Mouse (Mus musculus): ENCODE measurements around the gene Ppfia1.

Ppfia1 gene

DNA sequence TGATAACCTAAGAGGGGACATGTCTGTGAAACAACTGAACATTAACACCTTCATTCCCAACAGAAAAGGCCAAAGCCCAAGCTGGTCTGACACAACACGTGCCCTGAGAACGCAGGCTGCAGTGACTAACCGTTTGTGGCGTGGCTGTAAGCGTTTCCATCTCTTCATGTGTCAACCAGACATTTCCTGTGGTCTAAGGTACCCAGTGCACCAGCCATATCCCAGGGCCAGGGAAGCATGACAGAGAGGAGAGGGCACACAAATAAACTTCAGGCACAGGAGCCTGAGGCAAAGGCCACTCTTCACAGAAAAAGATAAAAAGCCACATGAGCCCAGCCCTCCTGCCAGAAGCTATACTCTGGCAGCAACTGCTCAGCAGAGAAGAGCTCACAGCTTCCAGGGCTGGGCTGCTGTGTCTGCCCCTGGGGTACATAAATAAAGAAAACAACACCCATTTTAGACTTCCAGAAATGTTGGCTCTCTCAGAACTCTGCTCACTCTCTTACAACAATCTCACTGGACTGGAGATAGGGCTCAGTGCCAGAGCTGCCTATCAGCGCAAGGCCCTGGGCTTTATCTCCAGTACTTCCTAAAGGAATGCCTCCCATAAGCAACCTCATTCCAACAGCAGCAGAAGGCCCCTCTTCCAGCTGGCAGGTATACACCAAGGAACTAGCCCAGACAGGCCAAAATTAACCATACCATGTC lies 64.3 kb downstream of the Ppfia1 start:
- no peak for DNase-seq (ENCODE audit: low read depth)

DNA sequence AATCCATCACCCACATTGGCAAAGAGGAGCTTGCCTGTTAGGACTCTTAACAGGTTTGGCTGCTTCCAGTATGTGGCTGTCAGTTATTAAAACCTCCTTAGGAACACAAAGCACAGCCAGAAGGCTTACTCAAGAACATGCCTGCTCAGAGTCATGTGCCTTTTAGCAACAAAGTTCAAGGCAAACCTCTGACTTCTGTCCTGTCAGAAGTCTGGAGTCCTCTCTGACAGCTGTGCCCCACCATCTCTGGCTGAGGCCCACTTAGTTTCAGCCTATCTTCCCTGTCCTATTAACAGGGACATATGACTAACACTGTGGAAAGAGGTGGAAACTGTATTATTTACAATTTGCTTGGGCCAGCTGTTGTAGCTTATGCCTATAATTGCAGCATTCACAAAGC lies 73.2 kb downstream of the Ppfia1 start:
- DNase-seq (ENCODE audit: low read depth): no peak

- DNase-seq (ENCODE audit: low read depth): no peak
These were observed 74.0 kb downstream of the Ppfia1 start for GRCm38 (mm10) chr7:144479569-144479968.

GRCm38 (mm10) chr7:144475741-144476140 lies 77.8 kb downstream of the Ppfia1 start:
- DNase-seq (ENCODE audit: low read depth): no peak

GRCm38 (mm10) chr7:144473486-144473885 lies 80.0 kb downstream of the Ppfia1 start:
- no peak for DNase-seq (ENCODE audit: low read depth)

DNA sequence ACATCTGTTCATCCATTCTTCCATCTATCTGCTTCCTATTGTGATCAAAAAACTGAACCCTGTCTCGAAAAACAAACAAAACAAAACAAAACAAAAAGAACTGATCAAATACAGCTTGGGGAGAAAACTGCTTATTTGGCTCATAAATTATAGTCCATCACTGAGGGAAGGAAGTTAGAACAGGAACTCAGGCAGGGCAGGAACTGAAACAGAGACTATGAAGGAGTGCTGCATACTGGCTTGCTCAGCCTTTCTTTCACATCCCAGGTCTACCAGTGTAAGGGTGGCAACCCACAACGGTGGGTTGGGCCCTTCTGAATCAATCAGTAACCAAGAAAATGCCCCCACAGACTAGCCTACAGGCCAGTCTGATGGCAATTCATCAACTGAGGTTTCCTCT lies 82.4 kb downstream of the Ppfia1 start:
- DNase-seq (ENCODE audit: low read depth): no peak

DNA sequence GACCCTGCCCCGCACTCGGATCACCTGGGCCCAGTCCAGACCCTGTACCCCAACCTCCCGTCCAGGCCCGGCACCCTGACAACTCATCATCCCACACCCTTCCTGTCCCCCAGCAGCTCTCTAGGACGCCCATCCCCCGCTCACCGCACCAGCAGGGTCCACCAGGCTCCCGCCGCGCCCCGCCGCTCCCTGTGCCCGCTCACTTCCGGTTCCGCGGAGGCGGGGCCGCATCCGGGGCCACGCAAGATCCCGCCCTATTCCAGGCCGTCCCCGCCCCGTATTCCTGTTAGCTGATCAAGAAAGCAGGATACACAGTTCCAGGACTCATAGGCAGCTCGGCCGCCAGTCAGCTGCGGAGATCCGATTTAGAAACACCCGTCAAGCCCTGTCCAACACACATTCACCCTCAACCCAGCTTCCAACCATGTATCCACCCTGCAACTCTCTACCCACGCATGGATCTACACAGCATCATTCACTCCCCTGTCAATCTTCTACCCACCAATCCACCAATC lies 82.9 kb downstream of the Ppfia1 start, which contains the start of gene Cttn:
Gene Cttn (minus strand): TSS at position 465 of the 515 bp plus-strand sequence.
- peak; percentile 37 for DNase-seq (ENCODE audit: low read depth)

DNA sequence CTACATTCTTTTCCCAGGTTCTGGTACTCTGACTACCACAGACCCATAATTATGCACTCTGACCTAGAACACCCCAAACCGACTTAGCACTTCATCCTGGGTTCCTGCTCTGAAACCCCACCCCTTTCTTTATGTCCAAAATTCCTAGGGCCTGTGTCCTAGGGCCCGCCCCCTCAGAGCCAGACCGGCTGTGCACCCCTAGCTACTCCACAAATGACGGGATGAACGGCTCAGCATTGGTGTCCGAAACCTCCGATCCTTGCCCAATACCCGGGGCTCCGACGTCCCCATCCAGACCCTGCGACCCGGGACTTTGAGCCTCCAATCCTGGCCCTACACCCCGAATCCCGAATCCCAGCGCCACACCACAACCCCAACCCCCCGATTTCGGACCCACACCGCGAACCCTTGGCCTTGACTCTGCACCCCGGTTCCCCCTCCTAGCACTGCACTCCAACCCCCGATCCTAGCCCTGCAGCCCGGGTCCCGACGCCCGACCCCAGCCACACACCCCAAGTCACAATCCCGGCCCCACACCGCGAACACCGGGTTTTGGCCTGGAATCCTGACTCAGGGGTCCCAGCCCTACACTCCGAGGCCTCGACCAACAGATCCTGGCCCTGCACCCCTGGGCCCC lies 83.5 kb downstream of the Ppfia1 start:
- DNase-seq (ENCODE audit: low read depth): no peak

- DNase-seq (ENCODE audit: low read depth): no peak
These were observed 84.3 kb downstream of the Ppfia1 start for GRCm38 (mm10) chr7:144469181-144469641.

DNA sequence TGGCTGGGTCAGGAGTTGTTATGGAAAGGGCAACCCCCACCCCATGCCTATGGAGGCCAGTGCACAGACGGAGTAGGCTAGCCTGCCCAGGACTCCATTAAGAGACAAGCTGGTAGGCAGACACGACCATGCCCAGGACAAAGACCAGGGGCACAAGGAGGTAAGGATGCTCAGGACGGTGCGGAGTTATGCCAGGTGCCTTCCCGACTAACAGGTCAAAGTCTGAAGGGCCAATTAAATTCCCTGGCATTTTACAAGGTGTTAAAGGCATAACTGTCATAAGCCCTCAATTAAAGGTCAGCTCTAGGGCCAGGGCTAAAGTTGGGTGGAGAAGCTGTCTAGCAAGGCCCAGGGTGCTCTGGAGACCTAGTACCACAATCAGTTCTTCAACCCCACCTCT lies 84.8 kb downstream of the Ppfia1 start:
- DNase-seq (ENCODE audit: low read depth): no peak

DNA sequence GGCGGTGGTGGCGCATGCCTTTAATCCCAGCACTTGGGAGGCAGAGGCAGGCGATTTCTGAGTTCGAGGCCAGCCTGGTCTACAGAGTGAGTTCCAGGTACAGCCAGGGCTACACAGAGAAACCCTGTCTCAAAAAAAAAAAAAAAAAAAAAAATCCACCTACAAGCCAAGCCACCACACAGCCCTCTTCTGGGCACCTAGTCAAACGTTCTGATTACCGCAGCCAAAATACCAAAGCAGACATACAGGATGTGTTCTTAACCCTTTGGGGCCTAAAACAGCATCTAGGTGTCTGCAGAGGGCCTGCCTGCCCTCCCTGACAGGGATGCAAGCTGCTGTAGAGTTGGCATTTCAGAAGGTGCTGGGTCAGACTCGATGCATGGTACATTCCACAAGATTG lies 91.0 kb downstream of the Ppfia1 start:
- no peak for DNase-seq (ENCODE audit: low read depth)

DNA sequence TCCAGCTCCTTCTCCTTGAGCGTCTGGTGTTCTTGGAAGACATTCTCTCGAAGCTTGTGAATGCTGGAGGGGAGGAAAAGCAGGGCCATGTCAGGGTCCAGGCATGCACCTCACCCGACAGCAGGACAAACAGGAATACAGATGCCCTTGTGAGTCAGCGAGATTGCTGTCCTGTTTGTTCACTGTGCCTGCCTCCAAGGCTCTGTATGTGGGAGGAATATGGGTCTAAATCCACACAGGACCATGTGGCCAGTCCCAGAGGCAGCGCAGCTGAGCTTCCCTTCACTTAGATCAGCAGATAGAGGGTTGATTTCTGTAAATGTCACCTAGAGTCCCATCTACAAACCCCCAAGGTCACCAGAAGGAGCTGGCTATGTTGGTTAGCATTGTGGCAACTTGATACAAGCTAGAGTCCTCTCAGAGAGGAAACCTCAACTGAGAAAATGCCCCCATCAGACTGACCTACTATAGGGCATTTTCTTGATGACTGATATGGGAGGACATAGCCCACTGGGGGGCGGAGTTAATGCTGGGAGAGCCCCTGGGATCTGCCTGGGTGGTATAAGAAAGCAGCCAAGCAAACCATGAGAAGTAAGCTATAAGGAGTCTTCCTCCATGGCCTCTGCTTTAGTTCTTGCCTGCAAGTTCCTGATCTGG lies 92.2 kb downstream of the Ppfia1 start:
- DNase-seq (ENCODE audit: low read depth): no peak

GRCm38 (mm10) chr7:144458881-144459280 lies 94.6 kb downstream of the Ppfia1 start:
- no peak for DNase-seq (ENCODE audit: low read depth)

GRCm38 (mm10) chr7:144450661-144451060 lies 102.9 kb downstream of the Ppfia1 start:
- DNase-seq (ENCODE audit: low read depth): no peak

DNA sequence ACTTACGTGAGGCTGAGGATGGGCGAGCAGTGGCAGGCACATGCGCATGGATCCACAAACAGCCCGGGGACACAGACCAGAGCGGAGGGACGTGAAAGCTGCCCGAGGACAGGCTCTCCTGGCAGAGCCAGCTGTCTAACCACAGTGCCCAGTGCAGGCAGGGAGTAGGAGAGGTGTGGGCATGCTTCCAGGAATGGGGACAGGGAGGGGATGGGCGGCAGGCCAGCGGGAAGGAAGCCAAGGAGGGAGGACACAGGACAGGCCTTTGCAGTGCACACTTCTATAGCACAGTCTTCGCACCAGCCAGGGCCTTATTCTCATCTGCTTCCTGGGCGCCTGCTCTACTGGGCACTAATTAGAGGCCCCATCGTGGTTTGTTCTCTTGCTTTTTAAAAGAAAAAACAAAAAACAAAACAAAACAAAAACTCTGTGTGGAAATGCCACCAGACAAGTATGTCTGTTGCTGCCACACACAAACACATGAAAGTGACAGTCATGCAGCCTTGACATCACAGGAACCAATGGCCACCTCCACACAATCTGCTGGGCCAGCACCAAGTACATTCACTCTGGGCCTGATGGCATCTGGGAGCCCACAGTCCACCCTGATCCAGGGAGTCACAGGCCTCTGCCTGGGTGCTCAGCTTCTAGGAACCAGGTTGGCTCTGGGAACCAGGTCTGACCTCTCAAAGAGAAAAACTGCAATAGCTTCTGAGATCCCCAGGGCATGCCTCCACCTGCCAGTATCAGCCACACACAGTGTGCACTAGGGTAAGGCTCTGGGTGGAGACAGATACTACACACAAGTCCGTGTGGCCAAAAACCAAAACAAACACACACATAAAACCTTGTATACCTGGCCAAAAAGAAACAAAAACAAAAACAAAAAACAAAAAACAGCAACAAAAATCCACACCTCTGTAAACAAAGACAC lies 103.6 kb downstream of the Ppfia1 start:
- no peak for DNase-seq (ENCODE audit: low read depth)

GRCm38 (mm10) chr7:144448186-144448585 lies 105.3 kb downstream of the Ppfia1 start:
- DNase-seq (ENCODE audit: low read depth): no peak

DNA sequence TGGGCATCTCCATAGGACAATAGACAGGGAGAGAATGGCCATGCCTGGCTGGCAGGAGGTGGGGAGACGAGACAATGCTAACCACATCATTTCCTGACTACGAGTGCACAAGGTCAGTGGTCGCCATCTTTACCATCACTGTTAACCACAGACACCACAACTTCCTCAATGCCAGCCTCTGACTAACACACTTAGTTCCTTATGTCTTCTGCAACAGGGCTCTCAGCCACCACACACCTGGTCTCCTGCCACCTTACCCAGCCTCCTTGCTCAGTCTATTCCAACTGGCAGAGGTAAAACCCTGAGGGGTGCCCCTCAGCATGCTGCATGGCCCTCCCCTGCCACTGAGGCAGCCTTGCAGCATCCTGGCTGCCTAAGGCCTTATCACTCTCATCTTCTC lies 106.4 kb downstream of the Ppfia1 start:
- DNase-seq (ENCODE audit: low read depth): peak; percentile 69

DNA sequence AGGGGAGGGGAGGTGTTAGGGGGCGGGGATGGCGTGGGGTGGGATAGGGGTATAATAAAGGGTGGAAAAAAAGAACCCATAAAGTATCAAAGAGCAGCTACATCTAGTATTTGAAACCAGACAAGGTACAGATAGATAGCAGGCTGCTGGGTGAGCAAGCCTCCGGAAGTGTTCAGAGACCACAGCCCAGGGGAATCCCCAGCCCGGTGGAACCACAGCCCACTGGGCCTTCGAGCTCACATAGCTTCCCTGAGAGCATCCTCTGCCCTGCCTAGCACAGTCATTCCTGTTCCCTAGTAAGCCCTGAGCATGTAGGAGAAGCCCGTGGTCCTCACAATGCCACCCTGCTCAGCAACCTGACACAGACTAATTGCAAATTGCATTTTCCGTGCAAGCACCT lies 108.7 kb downstream of the Ppfia1 start:
- DNase-seq (ENCODE audit: low read depth): peak; percentile 86

- DNase-seq (ENCODE audit: low read depth): no peak
These were observed 111.6 kb downstream of the Ppfia1 start for GRCm38 (mm10) chr7:144441976-144442375.

DNA sequence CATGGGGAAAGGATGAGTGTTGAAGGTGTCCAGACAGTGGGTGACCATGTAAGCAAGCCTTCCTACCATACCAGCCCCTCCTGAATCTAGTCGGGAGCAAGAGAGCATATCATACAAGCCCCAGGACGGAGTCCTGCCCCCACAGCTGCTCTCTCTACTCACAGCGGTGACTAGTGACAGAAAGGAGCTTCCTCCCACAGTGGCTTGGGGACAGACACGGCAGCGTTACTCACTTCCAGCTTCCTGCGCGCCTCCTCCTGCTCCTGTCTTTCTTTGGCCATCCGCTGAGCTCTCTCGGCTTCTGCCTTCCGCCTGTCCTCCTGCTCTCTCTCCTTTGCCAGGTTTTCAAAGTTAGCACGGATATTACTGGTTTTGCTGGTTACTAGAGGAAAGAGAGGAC lies 112.1 kb downstream of the Ppfia1 start:
- no peak for DNase-seq (ENCODE audit: low read depth)

GRCm38 (mm10) chr7:144438811-144439210 lies 114.7 kb downstream of the Ppfia1 start:
- DNase-seq (ENCODE audit: low read depth): no peak

DNA sequence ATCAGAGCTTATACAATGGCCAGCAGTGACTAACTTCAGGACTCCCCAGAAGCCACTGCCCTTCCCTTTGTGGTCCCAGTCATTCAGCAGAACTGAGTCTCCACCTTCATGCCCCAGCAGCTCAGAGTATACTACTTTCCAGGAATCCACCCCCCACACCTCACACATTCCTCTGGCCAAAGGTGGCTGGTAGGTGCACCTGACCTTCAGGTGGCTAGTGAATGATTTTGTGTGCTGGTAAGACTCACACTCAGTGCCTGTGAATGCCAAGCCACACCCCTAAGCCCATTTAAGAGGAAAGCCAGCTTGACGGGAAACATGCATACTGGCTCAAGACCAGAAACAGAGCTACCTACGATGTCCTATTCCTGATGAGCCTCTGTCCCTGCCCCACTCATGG lies 120.6 kb downstream of the Ppfia1 start:
- DNase-seq (ENCODE audit: low read depth): no peak
